Mouse (Mus musculus) left cerebral cortex, adult 2 months (tissue): Measurements from ENCODE around the gene Pagr1b. TPM values are rescaled to one million over a fixed set of nuclear protein-coding genes. Genes with fewer than 3 reads are reported as not detected.

Experiments used
- DNase-seq, 2 experiments: peaks; one replicate each; pipeline ENCODE4 v3.0.0; 2021 to 2022; ENCODE audit warnings: low spot score in 2 of 2, mixed read lengths in 1 of 2; ENCODE audit errors: extremely low spot score in 1 of 2
- H3K27ac ChIP-seq: fragments of 200-600 bp; 2 replicates; pipeline ENCODE4 v1.8.1; 2022
- H3K4me3 ChIP-seq: fragments of 200-600 bp; 2 replicates; pipeline ENCODE4 v1.8.1; 2022
- CTCF ChIP-seq: fragments of 200-600 bp; IDR thresholded peaks from 2 replicates; pipeline ENCODE4 v1.8.1; 2022; ENCODE audit warnings: antibody characterized with exemption, mild to moderate bottlenecking, moderate library complexity
- intact Hi-C: fragments of 180-260 bp; cut with DNase I; formaldehyde crosslinking; loops from one replicate; pipeline ENCODE4 v1.15.1; 2025
- total RNA-seq, 2 experiments: library from RNA; stranded (reverse); gene quantifications; 2 replicates each; pipeline ENCODE4 v1.2.3; 2021

The Pagr1b gene
- total RNA-seq, 2 experiments from 2014 or later, result 1.2 TPM; not detected in 1

GRCm38 (mm10) chr7:127024755-127025555, 8.7 kb upstream of the Pagr1b start:
- intact Hi-C loops, result loop anchor here (5.0 kb wide), 2 partner anchors 143 to 203 kb away; partner anchors contain the start of gene Taok2
- H3K27ac ChIP-seq, result peak overlapping the region; percentile 97
- DNase-seq, result peak; percentile 78
- peak; percentile 45 for TF ChIP-seq CTCF
- H3K4me3 ChIP-seq, result peak overlapping the region; percentile 56

- intact Hi-C loops, result loop anchor here (5.0 kb wide), 1 partner anchor 202 kb away; no protein-coding TSS in a partner anchor
- H3K27ac ChIP-seq, result peak overlapping the region; percentile 97
- no peak for DNase-seq
Measured at GRCm38 (mm10) chr7:127023896-127024690, 7.8 kb upstream of the Pagr1b start.

GRCm38 (mm10) chr7:127023272-127023691, 7.0 kb upstream of the Pagr1b start:
- Histone ChIP-seq H3K4me3 (peak overlapping the region; percentile 56), H3K27ac (peak overlapping the region; percentile 95)
- intact Hi-C loops, result loop anchor here (5.0 kb wide), 1 partner anchor 201 kb away; no protein-coding TSS in a partner anchor
- TF ChIP-seq CTCF, result no peak
- peak in 1 of 2 experiments; percentile 19 for DNase-seq

More at GRCm38 (mm10) chr7:127023896-127024690, 7.8 kb upstream of the Pagr1b start:
- peak overlapping the region; percentile 56 for H3K4me3 ChIP-seq
- TF ChIP-seq CTCF, result no peak

- DNase-seq, result no peak
- no peak for TF ChIP-seq CTCF
- Histone ChIP-seq H3K4me3 (no peak overlapping the region), H3K27ac (peak overlapping the region; percentile 95)
- intact Hi-C loops, result loop anchor here (5.0 kb wide), 1 partner anchor 200 kb away; no protein-coding TSS in a partner anchor
Measured at GRCm38 (mm10) chr7:127022528-127023271, 6.4 kb upstream of the Pagr1b start.

GRCm38 (mm10) chr7:127021563-127022527, 5.6 kb upstream of the Pagr1b start:
- DNase-seq, result no peak
- intact Hi-C loops, result loop anchor here (5.0 kb wide), 1 partner anchor 200 kb away; no protein-coding TSS in a partner anchor
- no peak for TF ChIP-seq CTCF
- H3K27ac ChIP-seq, result peak overlapping the region; percentile 95
- H3K4me3 ChIP-seq, result peak overlapping the region; percentile 69

- Histone ChIP-seq H3K4me3 (peak within 1 kb of the TSS; percentile 69), H3K27ac (peak within 1 kb of the TSS; percentile 95)
- TF ChIP-seq CTCF, result no peak
- intact Hi-C loops, result loop anchor here (5.0 kb wide), 1 partner anchor 199 kb away; no protein-coding TSS in a partner anchor
- peak; percentile 71 to 73 for DNase-seq
Measured at GRCm38 (mm10) chr7:127020901-127021562, 4.7 kb upstream of the Pagr1b start, which contains the start of the genes Gm42742 and Prrt2. Gene Gm42742 (minus strand): TSS chr7:127021097. Gene Prrt2 (minus strand): TSS chr7:127021211.

GRCm38 (mm10) chr7:127020491-127020890, 4.2 kb upstream of the Pagr1b start:
- H3K27ac ChIP-seq, result peak overlapping the region; percentile 95
- peak overlapping the region; percentile 69 for H3K4me3 ChIP-seq
- peak in 1 of 2 experiments; percentile 32 for DNase-seq
- TF ChIP-seq CTCF, result no peak
- intact Hi-C loops, result loop anchor here (5.0 kb wide), 1 partner anchor 198 kb away; no protein-coding TSS in a partner anchor

GRCm38 (mm10) chr7:127020031-127020430, 3.7 kb upstream of the Pagr1b start:
- Histone ChIP-seq H3K27ac (peak overlapping the region; percentile 95), H3K4me3 (peak overlapping the region; percentile 69)
- no peak for TF ChIP-seq CTCF
- DNase-seq, result peak; percentile 23 to 33
- intact Hi-C loops, result loop anchor here (5.0 kb wide), 1 partner anchor 198 kb away; no protein-coding TSS in a partner anchor

GRCm38 (mm10) chr7:127019306-127019960, 3.1 kb upstream of the Pagr1b start:
- peak overlapping the region; percentile 95 for H3K27ac ChIP-seq
- peak overlapping the region; percentile 69 for H3K4me3 ChIP-seq
- no peak for DNase-seq
- TF ChIP-seq CTCF, result no peak
- intact Hi-C loops, result no loop called here
